Mouse (Mus musculus) Patski (cell line): ENCODE results near the gene Plekhm2. TPM values are rescaled to one million over a fixed set of nuclear protein-coding genes. Genes with fewer than 3 reads are reported as not detected.

Experiments used
- ATAC-seq: fragments of 100-300 bp; one replicate; pipeline ENCODE4 v1.8.0; 2021
- CTCF ChIA-PET: fragments of 350-600 bp; sonication (Branson Sonifier 250); formaldehyde crosslinking; loops from one replicate; lab custom pipeline; 2022; ENCODE audit warnings: inconsistent platforms; lab: Charles Lee
- POLR2A ChIA-PET: fragments of 350-600 bp; sonication (Branson Sonifier 250); formaldehyde crosslinking; loops from one replicate; lab custom pipeline; 2022; ENCODE audit warnings: antibody characterized with exemption, inconsistent platforms; lab: Charles Lee
- DNase-seq: peaks from one replicate; pipeline ENCODE4 v3.0.0-alpha.2; 2011; ENCODE audit warnings: low read depth, low spot score
- H3K27me3 ChIP-seq: fragments of 371-371 bp; one replicate; pipeline ENCODE4 v1.5.1; 2021
- CTCF ChIP-seq: fragments of 100-300 bp; IDR thresholded peaks from one replicate; pipeline ENCODE4 v1.5.1; 2021
- in situ Hi-C: fragments of 300-500 bp; cut with MboI; formaldehyde crosslinking; loops from 3 replicates; pipeline ENCODE4 v1.11.1; 2018; ENCODE audit warnings: low pct_unique_long_range_greater_than_20kb, mixed read lengths
- polyA plus RNA-seq: library from polyadenylated mRNA; unstranded; gene quantifications from one replicate; pipeline ENCODE4 v1.2.3, GENCODE M21; 2021

The Plekhm2 gene
- polyA plus RNA-seq, 1 experiment from 2014 or later, result 37.0 TPM

DNA sequence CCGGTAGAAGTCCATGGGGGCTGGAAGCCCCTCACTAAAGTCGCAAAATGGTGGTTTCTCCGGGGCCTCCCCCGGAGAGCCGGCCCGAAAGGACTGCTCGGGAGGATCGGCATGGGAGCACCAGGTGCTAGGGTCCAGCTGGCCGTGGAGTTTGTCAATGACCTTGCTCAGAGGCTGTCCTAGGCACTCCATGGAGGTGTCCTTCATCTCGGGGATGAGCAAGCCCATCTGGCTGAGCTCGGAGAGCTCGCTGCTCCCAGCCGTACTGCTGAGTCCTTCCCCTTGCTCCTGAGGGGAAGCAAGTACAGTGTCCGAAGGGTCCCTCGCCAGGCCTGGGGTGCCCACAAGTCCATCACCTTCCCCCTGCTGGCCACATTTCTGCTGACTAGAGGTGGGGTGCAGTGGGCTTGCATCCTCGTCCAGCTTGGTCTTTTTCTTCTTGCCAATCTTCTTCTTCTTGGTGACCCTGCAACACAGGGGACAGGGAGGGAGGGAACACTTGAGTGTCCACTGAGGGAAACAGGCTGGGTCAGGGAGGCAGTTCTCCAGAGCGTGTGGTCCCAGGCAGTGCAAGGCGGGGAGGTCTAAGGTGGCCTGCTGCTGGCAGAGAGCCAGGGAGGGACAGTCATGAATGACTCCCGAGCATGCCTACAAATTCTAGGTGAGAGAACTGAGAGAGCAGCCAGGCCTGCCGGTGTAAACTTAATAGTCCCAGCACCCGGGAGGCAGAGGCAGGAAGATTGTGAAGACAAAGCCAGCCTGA lies 32.4 kb downstream of the Plekhm2 start:
- in situ Hi-C loops, result no loop called here
- no peak for DNase-seq
- ChIA-PET CTCF (no interaction called here), POLR2A (no interaction called here)
- no peak for TF ChIP-seq CTCF
- no peak for ATAC-seq
- no peaks in the 10 kb centered on the region for H3K27me3 ChIP-seq

DNA sequence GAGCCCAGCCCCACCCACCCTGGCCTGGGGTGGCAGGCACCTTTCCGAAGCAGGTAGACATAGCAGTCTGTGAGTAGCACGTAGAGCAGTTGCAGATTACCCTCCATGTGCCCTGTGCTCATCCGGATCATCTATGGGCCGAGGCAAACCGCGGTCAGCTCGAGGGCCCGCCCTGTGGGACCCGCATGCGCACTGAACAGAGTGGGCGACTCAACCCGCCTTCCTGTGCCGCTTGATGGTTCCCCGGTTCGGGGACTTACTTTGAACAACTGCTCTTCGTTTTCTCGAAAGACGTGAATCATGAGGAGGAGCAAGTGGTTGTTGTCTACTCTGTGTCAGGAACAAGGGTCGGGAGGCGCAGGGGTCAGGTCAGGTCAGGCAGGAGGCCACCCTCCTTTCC lies 33.4 kb downstream of the Plekhm2 start:
- POLR2A ChIA-PET, result no interaction called here
- in situ Hi-C loops, result no loop called here
- ATAC-seq, result no peak
- CTCF ChIA-PET, result no interaction called here
- no peak for TF ChIP-seq CTCF
- no peaks in the 10 kb centered on the region for H3K27me3 ChIP-seq
- DNase-seq, result no peak

DNA sequence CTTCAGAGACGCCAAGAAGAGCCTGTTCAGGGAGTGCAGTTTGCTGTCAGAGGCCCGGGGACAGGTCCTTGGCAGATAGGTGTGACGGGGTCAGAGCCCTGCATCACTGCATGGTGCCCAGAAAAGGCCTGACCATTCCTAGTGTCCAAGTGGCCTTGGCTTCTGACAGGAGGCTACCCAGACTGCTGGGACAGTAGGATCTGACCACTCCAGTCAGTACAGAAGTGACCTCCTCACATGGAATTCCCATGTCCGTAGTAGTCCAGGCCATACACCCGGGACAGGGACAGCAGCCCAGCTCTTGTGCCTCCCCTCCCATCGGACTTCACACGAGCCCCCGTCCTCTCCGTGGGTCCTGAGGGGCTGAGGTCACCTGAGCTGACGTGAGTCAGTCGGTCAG lies 34.7 kb downstream of the Plekhm2 start:
- no peak for TF ChIP-seq CTCF
- POLR2A ChIA-PET, result no interaction called here
- CTCF ChIA-PET, result no interaction called here
- DNase-seq, result no peak
- in situ Hi-C loops, result no loop called here
- ATAC-seq, result no peak
- no peaks in the 10 kb centered on the region for H3K27me3 ChIP-seq

DNA sequence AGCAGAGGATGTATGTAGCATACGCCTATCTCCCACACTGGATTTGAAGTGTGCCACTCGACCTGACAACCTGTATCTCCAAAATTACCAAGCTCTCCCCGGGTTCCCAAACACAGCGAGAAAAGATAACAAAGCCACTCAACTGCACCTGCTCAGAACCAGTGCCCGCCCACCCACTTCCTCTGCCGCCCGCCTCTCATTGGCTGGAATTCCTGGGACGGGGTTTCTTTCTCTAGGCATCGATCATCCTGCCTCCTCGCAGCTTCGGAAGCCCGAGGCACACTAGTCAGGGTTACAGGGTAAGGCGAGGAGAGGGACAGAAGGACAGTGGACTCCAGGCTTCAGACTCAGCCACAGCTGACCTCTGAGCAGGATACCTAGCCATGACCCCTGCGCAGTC lies 36.0 kb downstream of the Plekhm2 start:
- in situ Hi-C loops, result no loop called here
- H3K27me3 ChIP-seq, result no peaks in the 10 kb centered on the region
- TF ChIP-seq CTCF, result no peak
- POLR2A ChIA-PET, result no interaction called here
- CTCF ChIA-PET, result no interaction called here
- no peak for ATAC-seq
- DNase-seq, result no peak

DNA sequence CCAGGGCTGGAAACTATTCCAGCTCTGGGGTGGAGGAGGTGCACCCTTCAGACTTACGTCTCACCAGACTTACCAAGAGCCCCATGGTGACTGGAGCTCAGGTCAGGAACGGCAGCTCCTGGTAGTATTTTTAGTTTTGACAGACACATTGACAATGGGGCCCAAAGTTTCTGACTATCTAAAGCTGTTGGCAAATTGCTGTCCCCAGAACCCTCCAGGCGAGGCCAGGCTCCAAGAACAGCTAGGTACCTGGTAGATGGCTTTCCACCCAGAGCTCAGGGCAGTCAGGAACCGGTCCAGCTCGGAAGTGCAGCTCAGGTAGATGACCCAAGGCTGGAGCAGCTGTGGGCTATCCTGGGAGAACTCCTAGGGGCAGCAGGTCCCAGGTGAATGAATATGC lies 37.2 kb downstream of the Plekhm2 start:
- POLR2A ChIA-PET, result interaction anchor here (0.6 to 0.7 kb wide), 2 partner anchors 10 to 335 kb away, joined by 3 to 4 read pairs; no protein-coding TSS in a partner anchor
- CTCF ChIA-PET, result interaction anchor here (1.2 kb wide), 1 partner anchor 10 kb away, joined by 3 read pairs; no protein-coding TSS in a partner anchor
- in situ Hi-C loops, result no loop called here
- DNase-seq (no peak), ATAC-seq (no peak)
- H3K27me3 ChIP-seq, result no peaks in the 10 kb centered on the region
- no peak for TF ChIP-seq CTCF

DNA sequence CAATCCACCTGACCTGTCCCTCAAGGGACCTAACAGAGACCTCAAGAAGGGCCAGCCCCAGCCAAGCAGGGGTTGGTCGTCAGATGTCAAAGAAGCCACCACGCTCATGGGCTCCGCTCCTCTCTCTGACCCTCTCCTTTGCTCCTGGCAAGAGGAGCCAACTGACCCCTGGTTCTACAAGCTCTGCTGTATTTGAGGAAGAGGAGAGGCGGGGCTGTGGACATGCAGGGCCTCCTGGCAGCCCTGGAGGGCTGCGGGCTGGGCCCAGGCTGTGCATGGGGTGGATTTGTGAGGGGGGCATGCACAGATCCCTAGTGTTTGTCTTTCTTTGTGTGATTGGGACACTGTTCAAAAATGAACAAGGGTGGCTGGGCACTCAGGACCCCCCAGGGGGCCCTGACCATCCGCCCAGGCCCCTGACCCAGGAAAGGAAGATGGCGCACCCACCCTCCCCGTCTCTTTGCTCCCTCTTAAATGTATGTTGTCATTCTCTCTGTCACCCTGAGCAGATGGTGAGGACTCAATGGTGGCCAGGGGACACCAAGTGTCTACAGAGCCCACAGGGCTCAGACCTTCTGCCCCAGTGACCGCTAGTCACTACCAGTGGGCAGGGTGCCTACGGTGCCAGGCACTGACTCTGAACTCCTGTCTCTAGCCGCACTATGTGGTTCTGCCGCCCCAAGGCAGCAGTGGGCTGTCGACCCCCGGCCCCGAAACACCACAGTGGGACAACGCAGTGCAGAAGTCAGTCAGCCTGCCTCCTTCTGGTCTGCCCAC lies 38.7 kb downstream of the Plekhm2 start:
- POLR2A ChIA-PET, result no interaction called here
- ATAC-seq, result no peak
- no peaks in the 10 kb centered on the region for H3K27me3 ChIP-seq
- CTCF ChIA-PET, result no interaction called here
- DNase-seq, result no peak
- in situ Hi-C loops, result no loop called here
- no peak for TF ChIP-seq CTCF

DNA sequence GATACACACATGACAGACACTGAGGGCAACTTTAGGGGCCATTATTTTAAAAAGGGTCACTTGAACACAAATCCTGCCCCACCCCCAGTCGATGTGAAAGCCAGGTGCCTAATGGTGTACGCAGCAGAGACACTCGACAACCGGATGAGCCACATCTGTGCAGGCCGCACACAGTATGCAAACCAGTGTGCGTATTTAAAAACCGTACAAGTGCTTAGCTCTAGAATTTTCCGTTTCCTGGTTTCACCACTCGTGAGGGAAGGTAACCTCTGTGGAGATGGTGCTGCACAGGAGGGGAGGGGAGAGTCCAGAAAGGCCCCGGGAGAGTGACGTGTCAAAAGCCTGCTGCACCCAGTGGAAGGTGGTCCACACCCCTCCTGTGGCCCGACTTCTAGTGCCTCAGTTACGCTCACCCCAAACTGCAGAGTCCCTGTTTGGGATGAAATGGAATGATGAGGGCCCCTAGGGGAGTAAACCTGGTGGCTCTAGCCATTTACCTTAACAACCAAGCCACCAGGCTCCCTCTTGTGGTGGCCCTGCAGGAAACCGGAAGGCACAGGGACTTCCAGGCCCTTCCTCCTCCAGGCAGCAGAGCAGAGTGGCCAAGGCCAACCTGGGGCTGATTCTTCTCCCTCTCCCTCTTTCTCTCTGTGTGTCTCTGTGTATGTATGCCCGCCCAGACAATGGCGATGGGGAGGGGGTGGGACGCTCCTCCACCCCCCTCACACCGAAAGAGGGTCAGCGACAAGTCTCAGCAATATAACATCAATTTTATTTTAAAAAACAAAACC lies 39.5 kb downstream of the Plekhm2 start:
- ATAC-seq (peak; percentile 27), DNase-seq (no peak)
- H3K27me3 ChIP-seq, result no peaks in the 10 kb centered on the region
- in situ Hi-C loops, result no loop called here
- no peak for TF ChIP-seq CTCF
- POLR2A ChIA-PET, result no interaction called here
- CTCF ChIA-PET, result interaction anchor here (0.7 to 1.0 kb wide), 2 partner anchors 11 to 143 kb away, joined by 3 read pairs; no protein-coding TSS in a partner anchor

DNA sequence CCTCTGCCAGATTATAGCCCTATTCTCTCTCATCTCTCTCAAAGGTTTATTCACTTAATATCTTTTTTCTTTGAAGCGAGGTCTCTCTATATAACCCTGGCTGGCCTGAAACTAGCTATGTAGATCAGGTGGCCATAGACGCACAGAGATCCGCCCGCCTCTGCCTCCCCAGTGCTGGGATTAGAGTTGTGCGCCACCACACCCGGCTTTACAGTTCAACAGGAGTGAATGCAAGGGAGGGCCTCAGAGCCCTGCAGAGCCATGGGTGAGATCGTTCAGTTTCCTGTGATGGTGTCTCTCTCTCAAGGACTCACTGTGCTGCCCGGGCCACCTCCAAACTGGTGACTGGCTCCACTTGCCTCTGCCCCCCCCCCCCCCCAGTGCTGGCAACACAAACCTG lies 40.6 kb downstream of the Plekhm2 start:
- CTCF ChIA-PET, result no interaction called here
- no peak for TF ChIP-seq CTCF
- in situ Hi-C loops, result no loop called here

DNA sequence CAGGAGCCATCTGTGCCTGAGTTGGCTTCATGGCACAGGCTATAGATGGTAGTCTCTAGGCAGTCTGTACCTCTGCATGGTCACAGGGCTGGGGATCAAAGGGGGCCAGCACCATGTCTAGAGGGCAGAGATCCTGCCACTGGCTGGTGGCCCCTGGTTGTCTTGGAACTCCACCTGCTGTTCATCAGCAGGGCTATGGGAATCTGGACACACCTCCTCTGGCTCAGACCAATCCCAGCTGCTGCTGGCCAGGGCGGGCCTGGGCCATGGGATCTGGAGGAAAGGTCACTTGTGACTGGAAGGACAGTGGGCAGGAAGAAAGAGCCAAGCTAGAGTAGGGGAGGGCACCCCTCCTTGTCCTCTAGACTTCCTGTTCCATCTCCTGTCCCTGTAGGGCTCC lies 41.0 kb downstream of the Plekhm2 start, which contains the start of gene Slc25a34:
TSS of gene Slc25a34 (minus strand) at position 156 of the 400 bp plus-strand sequence.
- DNase-seq (no peak), ATAC-seq (peak; percentile 19)
- POLR2A ChIA-PET, result no interaction called here

More for the DNA sequence above, 40.6 kb downstream of the Plekhm2 start:
- DNase-seq, result no peak
- H3K27me3 ChIP-seq, result no peaks in the 10 kb centered on the region
- ATAC-seq, result no peak
- POLR2A ChIA-PET, result no interaction called here

DNA sequence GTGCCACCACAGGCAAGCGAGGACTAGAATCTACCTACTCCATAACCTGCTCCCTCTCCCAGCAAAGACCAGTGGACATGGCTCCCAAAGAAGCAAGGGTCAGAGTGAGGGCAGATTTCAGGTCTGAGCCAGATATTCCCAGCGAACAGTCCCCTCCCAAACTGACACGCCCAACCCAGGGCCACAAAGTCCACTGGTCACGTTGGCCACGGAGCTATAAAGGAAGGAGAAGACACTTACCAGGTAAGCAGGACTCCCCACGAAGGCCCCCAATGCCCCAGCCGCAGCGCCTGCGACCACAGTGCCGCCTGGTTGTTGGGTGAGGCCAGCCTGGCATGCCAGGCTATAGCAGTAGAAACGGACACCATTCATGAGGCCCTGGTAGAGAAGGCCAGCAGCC lies 41.7 kb downstream of the Plekhm2 start:
- DNase-seq, result no peak

More for the DNA sequence above, 41.0 kb downstream of the Plekhm2 start, which contains the start of gene Slc25a34:
- CTCF ChIA-PET, result no interaction called here
- in situ Hi-C loops, result no loop called here
- TF ChIP-seq CTCF, result no peak
- H3K27me3 ChIP-seq, result no peaks in the 10 kb centered on the region

More for the DNA sequence above, 41.7 kb downstream of the Plekhm2 start:
- POLR2A ChIA-PET, result no interaction called here
- ATAC-seq, result no peak
- TF ChIP-seq CTCF, result no peak
- CTCF ChIA-PET, result no interaction called here
- H3K27me3 ChIP-seq, result no peaks in the 10 kb centered on the region
- in situ Hi-C loops, result no loop called here
